Mouse (Mus musculus) urinary bladder, postnatal 14 days (tissue): Measurements from ENCODE around the gene Fam118b.

Source experiments
- DNase-seq: peaks from one replicate; pipeline ENCODE4 v3.0.0; 2021; ENCODE audit warnings: low spot score

Gene Fam118b

GRCm38 (mm10) chr9:35267146-35267975 is at the start of gene Fam118b, which contains the start of gene Rpusd4:
Fam118b (minus strand) TSS chr9:35267805.
Rpusd4 (plus strand) TSS chr9:35267865.
- DNase-seq = peak; percentile 93

- DNase-seq = no peak
Measured at GRCm38 (mm10) chr9:35316771-35317211, 49.2 kb upstream of the Fam118b start.

- no peak for DNase-seq
Measured at GRCm38 (mm10) chr9:35314254-35314653, 46.6 kb upstream of the Fam118b start.

GRCm38 (mm10) chr9:35313601-35314000 is 46.0 kb upstream of the Fam118b start:
- no peak for DNase-seq

GRCm38 (mm10) chr9:35312516-35312915 is 44.9 kb upstream of the Fam118b start:
- DNase-seq = peak; percentile 76

GRCm38 (mm10) chr9:35310377-35310776 is 42.8 kb upstream of the Fam118b start:
- DNase-seq = no peak

- DNase-seq = no peak
Measured at GRCm38 (mm10) chr9:35307461-35307860, 39.9 kb upstream of the Fam118b start.

- DNase-seq = no peak
Measured at GRCm38 (mm10) chr9:35302172-35302571, 34.6 kb upstream of the Fam118b start.

GRCm38 (mm10) chr9:35297791-35298190 is 30.2 kb upstream of the Fam118b start:
- DNase-seq = no peak

DNA sequence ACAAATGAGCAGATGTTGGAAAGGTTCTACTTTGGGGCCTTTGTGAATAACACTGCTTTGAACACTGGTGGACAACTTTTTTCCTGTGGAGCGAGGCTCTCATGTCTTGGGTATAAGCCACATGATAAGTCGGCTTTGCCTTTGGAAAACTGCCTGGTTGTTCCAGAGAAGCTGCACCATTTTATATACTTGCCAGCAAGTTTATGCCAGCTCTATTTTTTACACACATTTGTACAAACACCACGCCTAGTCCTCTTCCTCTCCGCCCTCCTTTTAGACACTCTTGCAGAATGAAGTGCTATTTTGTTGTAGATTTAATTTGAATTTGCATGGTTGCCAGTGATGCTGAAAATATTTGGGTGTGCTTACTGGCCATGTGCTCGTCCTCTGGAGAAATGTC is 25.9 kb upstream of the Fam118b start:
- no peak for DNase-seq

DNA sequence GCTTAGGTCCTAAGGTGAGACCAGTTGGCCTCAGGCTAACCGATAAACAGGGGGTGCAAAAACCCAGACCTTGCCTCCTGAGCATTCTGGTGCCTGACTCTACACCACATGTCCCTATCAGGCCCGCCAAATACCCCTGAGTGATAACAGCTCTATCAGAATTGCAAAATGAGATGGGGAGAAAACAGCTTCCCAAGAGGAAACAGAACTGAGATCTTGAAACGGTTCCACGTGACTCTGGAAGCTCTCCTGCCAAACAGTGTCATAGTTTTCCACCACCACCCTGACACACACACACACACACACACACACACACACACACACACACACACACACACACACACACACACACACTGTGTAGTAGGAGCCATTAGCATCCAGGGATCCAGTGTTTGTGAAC is 23.3 kb upstream of the Fam118b start:
- no peak for DNase-seq

DNA sequence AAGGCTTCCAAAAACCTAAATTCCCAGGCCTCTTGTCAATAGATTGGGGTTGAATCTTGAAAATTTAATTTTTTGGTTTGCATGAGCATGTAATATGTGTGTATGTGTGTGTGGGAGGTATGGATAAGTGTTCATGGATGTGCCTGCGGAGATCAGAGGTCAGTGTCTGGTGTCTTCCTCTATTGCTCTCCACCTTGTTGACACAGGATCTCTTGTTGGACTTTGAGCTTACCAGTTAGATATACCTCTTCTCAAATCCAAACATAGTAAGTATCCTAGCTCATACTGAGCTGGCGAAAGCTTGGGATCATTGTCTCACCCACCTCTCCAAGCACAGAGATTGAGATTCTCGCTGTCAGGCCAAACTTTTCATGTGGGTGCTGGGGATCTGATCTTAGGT is 22.8 kb upstream of the Fam118b start:
- DNase-seq = no peak

DNA sequence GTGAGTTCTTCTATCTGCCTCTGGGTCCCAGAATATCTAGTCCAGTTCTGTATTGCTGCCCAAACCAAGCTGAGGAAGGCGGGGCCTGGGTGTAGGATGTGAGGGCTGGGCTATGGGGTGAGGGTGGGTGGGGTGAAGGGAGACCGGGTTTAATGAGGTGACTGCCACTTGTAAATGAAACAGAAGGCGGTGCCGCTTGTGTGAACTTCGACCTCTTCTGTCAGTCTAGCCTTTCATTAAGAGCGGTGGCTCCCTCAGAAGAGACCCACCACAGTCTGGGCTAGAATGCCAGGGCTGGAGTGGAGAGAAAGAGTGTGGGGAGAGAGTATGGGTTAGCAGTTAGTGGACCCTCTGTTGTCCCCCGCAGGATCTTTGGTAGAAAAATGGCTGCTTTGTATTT is 22.4 kb upstream of the Fam118b start:
- no peak for DNase-seq

- no peak for DNase-seq
Measured at GRCm38 (mm10) chr9:35286351-35286750, 18.7 kb upstream of the Fam118b start.

GRCm38 (mm10) chr9:35284351-35284750 is 16.7 kb upstream of the Fam118b start:
- no peak for DNase-seq

DNA sequence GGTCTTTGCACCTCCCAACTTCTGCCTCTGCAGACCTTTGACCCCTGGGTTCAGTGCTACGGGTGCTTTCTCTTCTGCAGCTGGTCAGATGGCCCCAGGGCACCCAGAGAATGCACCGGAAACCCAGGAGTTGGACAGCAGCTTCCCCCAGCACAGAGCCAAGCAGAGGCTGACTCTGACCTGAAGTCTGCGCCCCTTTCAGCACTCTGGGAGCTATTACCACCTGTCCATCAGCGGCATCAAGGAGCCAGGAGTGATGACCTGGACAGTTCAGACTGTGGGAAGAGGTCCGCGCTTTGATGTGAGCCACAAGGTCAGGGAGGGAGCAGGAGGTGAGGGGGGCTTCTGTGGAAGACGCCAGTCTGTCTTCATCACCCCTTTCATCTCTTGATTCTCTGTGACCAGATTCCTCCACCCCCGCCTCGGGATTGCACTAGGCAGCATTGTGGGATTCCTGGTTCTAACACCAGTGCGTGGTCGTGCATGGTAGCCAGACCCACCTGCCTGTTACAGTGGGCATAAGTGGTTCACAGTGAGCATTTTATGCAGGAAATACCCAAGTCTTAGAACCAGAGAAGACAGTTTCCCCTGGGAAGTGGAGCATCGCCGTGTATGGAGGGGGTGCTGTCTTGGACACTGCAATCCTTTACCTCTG is 15.9 kb upstream of the Fam118b start:
- DNase-seq = no peak

- DNase-seq = no peak
Measured at GRCm38 (mm10) chr9:35282851-35283200, 15.2 kb upstream of the Fam118b start.

DNA sequence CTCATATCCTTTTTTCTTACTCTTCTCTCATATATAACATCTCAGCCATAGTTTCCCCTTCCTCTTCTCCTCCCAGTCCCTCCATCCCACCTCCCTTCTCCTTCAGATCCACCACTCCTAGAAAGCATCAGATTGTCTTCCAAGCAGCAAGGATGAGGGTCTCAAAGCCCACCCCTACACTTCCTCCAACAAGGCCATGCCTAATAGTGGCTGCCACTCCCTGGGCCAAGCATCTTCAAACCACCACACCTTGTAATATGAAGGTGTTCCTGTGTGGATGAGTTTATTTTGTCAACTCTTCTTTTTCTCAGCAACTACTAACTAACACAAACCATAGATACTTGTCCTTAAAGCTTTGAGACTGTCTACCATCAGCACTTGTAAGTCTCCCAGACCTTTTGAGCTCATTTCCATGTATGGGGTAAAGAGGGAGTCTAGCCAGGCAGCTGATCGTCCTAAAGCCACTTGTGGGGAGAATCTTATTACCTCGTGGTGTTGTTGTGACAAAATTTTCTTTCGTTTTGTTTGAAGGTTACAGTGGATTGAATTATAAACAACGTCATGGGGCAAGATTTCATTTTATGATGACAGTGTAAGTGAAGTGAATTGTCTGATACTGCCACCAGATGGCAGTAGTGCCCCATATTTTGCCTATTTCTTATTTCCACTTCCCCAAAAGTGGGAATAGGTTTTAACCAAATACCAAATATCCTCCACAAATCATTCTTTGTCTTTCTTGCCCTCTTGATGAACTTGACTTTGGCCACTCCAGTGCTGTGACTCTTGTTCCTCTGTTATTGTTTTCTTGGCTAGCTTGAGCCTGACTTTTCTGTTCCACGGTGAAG is 14.6 kb upstream of the Fam118b start:
- DNase-seq = peak; percentile 51

- no peak for DNase-seq
Measured at GRCm38 (mm10) chr9:35278451-35278850, 10.8 kb upstream of the Fam118b start.

DNA sequence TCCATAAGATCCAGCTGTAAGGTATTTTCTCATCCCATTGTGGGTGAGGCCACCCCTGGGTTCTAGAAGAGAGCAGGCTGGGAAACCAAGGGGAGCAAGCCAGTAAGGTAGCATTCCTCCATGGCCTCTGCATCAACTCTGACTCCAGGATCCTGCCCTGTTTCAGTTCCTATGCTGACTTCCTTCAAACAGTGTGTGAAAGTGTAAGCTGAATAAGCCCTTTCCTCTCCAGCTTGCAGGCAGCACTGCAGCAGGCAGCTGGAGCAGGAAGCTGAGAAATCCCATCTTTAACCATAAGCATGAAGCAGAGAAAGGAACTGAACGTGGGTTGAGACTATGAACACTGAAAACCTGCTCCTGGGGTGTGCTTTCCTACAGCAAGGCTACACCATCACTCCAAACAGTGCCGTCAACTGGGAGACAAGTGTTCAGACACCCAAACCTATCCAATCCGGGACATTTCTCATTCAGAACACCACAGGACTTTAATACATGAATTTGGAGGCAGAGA is 10.3 kb upstream of the Fam118b start:
- no peak for DNase-seq

- no peak for DNase-seq
Measured at GRCm38 (mm10) chr9:35267976-35268715, 541 bp upstream of the Fam118b start.

GRCm38 (mm10) chr9:35264509-35264908 is 3.1 kb downstream of the Fam118b start:
- DNase-seq = no peak
